Mouse (Mus musculus) frontal cortex, adult 2 months (tissue): ENCODE data around the gene Rhbdl1. TPM values are rescaled to one million over a fixed set of nuclear protein-coding genes. Genes with fewer than 3 reads are reported as not detected.

Source experiments
- DNase-seq, 2 experiments: peaks; one replicate each; pipeline ENCODE4 v3.0.0; 2022; ENCODE audit warnings: low spot score in 1 of 2; ENCODE audit errors: extremely low spot score in 1 of 2
- polyA plus RNA-seq: library from polyadenylated mRNA; depleted of rRNA; stranded (reverse); fragments of >200 nt; gene quantifications from 2 replicates; pipeline ENCODE4 v1.2.3, GENCODE M21; 2012; rRNA removed

Gene Rhbdl1
- polyA plus RNA-seq, 1 experiment = 106 TPM

GRCm38 (mm10) chr17:25802825-25803517 is 34.1 kb downstream of the Rhbdl1 start:
- DNase-seq = peak; percentile 87 to 88

- peak in 1 of 2 experiments; percentile 89 for DNase-seq
Observed at GRCm38 (mm10) chr17:25801029-25801428, 36.1 kb downstream of the Rhbdl1 start.

GRCm38 (mm10) chr17:25796951-25797369 is 40.1 kb downstream of the Rhbdl1 start, which contains the start of gene Metrn:
Metrn (minus strand) TSS chr17:25797136.
- peak in 1 of 2 experiments; percentile 75 for DNase-seq

DNA sequence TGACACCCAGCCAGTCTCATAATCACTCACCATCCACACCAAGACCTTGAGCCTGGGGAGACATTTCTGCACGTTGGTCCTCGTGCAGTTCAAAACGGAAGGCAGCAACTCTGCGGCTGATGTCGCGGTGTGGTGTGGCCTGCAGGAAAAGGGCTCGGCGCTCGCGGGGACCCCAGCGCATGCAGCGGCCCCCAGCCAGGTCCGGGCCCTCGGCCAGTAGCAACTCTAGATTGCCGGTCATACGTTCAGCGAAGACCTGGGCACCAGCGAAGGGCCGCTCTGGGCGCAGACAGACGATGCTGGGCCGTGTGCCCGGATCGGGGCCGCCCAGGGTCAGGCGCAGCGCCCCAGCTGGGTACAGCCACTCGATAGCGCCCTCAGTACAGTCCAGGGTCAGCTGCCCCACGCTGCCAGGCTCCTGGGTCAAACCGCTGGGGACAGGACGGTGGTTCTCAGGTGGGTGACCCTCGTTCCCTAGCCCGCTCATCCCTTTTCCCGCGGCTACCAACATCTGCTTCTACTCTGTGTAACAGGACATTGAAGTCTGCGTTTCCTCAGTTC is 40.8 kb downstream of the Rhbdl1 start:
- no peak for DNase-seq

DNA sequence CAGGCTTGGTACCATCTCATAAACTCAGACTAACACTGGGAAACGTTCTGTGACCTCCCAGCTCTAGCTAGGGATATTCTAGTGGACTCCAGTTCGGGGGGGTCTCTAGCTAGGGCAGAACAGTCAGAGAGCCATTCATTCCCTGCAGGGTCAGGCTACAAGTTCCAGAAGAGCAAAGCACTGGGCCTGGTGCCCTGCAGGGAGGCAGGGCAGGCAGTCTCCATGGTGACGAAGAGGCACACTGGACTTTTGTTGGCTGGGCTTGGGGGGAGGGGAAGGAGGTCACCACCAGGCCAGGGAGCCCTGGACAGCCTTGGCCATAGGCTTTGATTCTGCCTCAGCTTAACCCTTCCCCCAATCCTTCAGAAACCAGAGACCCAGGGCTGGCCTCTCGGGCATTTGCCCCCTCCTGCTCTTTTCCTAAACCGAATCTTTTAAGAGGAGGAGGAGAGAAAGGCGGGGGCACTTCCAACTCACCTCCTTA is 41.4 kb downstream of the Rhbdl1 start, which contains the start of gene AC134908.4:
TSS of gene AC134908.4 (minus strand) at position 51 of the 484 bp plus-strand sequence.
- DNase-seq = peak; percentile 59 to 66

DNA sequence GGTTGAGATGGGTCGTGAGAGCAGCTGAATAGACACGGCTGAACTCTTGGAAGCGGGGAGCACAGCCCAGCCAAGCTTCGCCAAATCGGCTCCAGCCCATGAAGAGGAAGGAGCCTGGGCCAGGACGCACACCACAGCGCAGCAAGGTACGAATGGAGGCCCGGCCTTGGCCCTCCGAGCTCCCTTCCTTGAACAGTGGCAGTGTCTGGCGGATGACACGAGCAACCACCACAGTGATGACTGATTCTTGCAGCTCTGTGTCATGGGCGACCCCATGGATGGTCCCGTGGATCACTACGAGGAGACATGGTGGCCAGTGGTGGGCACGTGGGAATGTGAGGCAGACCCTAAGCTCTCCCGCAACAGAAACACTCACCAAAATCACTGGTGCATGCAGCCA is 42.1 kb downstream of the Rhbdl1 start:
- DNase-seq = no peak

DNA sequence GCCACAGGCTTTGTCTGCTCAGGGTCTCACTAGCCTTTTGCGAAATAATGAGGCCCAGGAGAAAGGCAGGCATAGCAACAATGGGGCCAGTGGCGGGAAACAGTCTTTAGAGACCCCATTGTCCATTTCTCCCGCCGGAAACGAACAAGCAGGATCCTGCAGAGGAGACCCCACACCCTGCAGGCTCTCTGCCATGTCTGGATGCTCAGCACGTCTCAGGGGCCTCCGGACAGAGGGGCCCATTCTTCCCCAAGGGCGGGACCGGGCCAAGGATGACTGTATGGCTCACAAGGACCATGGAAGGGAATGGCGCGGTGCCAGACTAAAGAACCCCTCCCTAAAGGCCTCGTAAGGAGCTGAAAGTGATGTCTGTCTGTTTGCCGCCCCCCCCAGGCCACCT is 42.9 kb downstream of the Rhbdl1 start:
- no peak for DNase-seq

DNA sequence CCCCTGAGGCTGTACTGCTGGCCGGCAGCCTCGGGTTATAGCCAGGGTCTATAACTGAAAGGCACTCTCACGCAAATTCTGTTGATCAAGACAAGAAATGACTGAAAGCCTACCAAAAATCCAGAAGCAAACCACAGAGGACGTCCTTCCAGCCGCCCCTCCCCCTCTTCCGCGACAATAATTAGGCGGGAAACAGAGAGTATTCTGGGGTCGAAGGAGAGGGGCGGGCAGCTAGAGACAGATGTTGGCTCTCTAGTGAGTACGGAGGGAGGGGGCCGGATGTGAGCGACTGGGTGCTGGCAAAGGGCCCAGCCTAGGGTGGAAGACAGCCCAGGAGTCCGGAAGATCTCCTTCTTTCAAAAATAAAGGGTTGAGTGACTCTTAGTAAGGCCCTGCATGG is 44.5 kb downstream of the Rhbdl1 start, which contains the start of gene Fam173a:
TSS of gene Fam173a (minus strand) at position 287 of the 400 bp plus-strand sequence.
- peak in 1 of 2 experiments; percentile 71 for DNase-seq

DNA sequence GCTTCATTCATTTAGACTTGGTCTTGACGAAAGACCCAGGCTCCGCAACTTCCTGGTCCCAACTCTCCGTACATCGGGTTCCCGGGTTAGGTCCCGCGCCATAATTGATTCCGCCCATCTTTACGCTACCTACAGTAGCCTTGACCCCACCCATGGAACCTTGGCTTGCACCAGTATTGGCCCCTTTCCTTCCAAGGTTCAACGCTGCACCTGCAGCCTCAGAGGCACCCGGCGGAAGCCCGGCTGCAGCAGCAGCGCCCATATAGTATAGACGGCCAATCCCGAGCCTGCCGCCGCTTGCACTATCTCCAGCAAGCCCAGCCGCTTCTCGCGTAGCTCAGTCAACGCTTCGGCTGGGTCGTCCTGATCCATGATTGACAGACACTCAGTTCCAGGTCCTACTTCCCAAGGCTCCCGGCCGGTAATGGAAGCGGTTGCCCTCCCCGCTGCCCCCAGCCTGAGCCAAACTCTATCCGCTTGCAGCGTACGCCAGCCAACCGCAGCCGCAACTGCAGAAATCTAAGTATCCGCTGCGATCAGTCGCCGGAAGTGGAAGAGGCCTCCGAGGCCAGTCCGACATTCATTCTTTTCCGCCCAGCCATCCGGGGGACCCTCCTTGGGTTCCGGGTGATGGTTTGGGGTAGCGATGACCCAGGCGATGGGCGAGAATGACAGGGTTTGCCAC is 45.1 kb downstream of the Rhbdl1 start:
- DNase-seq = peak; percentile 64 to 91

- no peak for DNase-seq
Observed at GRCm38 (mm10) chr17:25791320-25791842, 45.7 kb downstream of the Rhbdl1 start.

DNA sequence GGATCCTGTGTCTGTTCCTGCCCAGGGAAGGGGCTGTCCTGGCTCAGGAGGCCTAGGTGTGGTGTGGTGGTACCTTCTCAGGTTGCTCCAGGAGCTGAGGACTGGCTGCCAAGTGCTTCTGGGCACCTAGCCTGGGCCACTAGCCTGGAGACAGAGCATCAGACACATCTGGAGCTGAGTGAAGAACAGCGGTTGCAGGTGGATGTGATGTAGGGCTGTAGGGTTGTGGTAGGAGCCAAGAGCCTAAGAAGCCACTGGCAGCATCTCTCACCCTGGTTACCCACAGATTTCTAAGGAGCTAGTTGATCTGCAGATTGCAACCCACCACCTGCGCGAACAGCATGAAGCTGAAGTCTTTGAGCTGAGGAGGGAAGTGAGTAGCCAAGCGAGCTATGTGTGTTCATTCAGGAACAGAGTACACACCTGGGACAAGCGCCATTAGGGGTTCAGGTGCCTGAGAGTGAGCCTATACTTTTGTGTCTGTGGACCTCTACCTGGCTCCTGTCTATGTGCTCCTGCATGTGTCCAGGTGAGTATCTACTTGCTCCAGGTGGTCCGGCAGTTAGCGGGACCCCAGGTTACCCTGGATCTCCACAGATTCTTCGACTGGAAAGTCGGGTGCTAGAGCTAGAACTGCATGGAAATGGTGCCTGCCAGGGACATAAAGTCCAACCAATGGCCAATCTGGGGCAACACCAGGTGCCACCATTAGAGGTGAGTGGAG is 50.2 kb downstream of the Rhbdl1 start:
- DNase-seq = no peak

DNA sequence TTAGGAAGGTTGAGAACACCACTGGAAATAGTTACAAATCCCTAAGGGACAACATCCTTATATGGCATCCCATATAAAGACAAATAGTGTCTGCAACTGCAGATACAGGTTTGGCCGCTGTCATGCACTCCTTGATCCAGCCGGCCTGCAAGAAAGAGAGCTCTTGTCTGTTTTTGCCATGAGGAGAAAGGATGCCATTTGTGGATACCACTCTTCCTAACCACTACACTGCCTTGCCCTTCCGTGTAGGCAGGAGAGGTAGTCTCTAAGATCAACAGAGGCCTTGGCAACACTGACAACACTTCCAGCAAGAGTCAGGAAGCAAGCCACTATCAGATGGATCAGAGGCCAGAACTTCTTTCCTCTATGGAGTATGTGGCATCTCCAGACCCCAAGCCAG is 50.8 kb downstream of the Rhbdl1 start, which contains the start of gene Ccdc78:
TSS of gene Ccdc78 (plus strand) at position 301 of the 400 bp plus-strand sequence.
- DNase-seq = no peak

GRCm38 (mm10) chr17:25785281-25785745 is 51.8 kb downstream of the Rhbdl1 start, which contains the start of gene Haghl:
Haghl (minus strand) TSS chr17:25785673.
- DNase-seq = peak; percentile 93 to 98

Other genes starting within 250 kb of the Rhbdl1 start
- 330 and 335 TPM in 2 replicates for gene Gng13, start 120.1 kb downstream of the Rhbdl1 start, polyA plus RNA-seq
- gene Chtf18, start 109.9 kb downstream of the Rhbdl1 start, polyA plus RNA-seq = 2.5 and 2.9 TPM in 2 replicates
- 98.8 and 117 TPM in 2 replicates for gene Rpusd1, start 109.6 kb downstream of the Rhbdl1 start, polyA plus RNA-seq
- gene Mslnl, start 101.3 kb downstream of the Rhbdl1 start, polyA plus RNA-seq = 0.16 and 0.88 TPM in 2 replicates
- 2.9 and 3.0 TPM in 2 replicates for gene Msln, start 82.9 kb downstream of the Rhbdl1 start, polyA plus RNA-seq
- 35.9 and 38.5 TPM in 2 replicates for gene Narfl, start 63.5 kb downstream of the Rhbdl1 start, polyA plus RNA-seq
- 223 and 246 TPM in 2 replicates for gene Haghl, start 51.6 kb downstream of the Rhbdl1 start, polyA plus RNA-seq
- gene Ccdc78, start 50.7 kb downstream of the Rhbdl1 start, polyA plus RNA-seq = 0.06 and 0.08 TPM in 2 replicates
- gene Fam173a, start 44.4 kb downstream of the Rhbdl1 start, polyA plus RNA-seq = 158 and 169 TPM in 2 replicates
- gene AC134908.4, start 41.6 kb downstream of the Rhbdl1 start, polyA plus RNA-seq = 1.4 and 2.0 TPM in 2 replicates
- 159 and 186 TPM in 2 replicates for gene Metrn, start 40.2 kb downstream of the Rhbdl1 start, polyA plus RNA-seq
- 604 and 691 TPM in 2 replicates for gene Fbxl16, start 28.2 kb downstream of the Rhbdl1 start, polyA plus RNA-seq
- gene Wdr24, start 13.7 kb downstream of the Rhbdl1 start, polyA plus RNA-seq = 34.8 and 40.0 TPM in 2 replicates
- 65.0 and 65.6 TPM in 2 replicates for gene Jmjd8, start 8.4 kb downstream of the Rhbdl1 start, polyA plus RNA-seq
- 272 and 292 TPM in 2 replicates for gene Stub1, start 3.9 kb downstream of the Rhbdl1 start, polyA plus RNA-seq
- 41.5 and 43.1 TPM in 2 replicates for gene Gm20683, start 4.5 kb upstream of the Rhbdl1 start, polyA plus RNA-seq
- 101 and 122 TPM in 2 replicates for gene Rhot2, start 7.6 kb upstream of the Rhbdl1 start, polyA plus RNA-seq
- 33.6 and 39.7 TPM in 2 replicates for gene Wdr90, start 24.2 kb upstream of the Rhbdl1 start, polyA plus RNA-seq
- gene Mcrip2, start 31.5 kb upstream of the Rhbdl1 start, polyA plus RNA-seq = 28.8 and 34.5 TPM in 2 replicates
- 74.9 and 79.9 TPM in 2 replicates for gene Mettl26, start 37.8 kb upstream of the Rhbdl1 start, polyA plus RNA-seq
- 0.61 and 0.64 TPM in 2 replicates for gene Wfikkn1, start 43.6 kb upstream of the Rhbdl1 start, polyA plus RNA-seq
- 63.6 and 75.2 TPM in 2 replicates for gene Rab40c, start 82.4 kb upstream of the Rhbdl1 start, polyA plus RNA-seq
- 141 and 146 TPM in 2 replicates for gene Pigq, start 107.6 kb upstream of the Rhbdl1 start, polyA plus RNA-seq
- gene Nhlrc4, start 107.7 kb upstream of the Rhbdl1 start, polyA plus RNA-seq = 0.30 and 1.0 TPM in 2 replicates
- gene A930017K11Rik, start 115.3 kb upstream of the Rhbdl1 start, polyA plus RNA-seq = 0.40 and 0.54 TPM in 2 replicates
- 48.5 and 52.9 TPM in 2 replicates for gene Capn15, start 148.5 kb upstream of the Rhbdl1 start, polyA plus RNA-seq
- gene Rab11fip3, start 232.3 kb upstream of the Rhbdl1 start, polyA plus RNA-seq = 98.1 and 98.7 TPM in 2 replicates